Mouse (Mus musculus) C2C12 (cell line): ENCODE results near the gene Rexo4.

Source experiments
- CTCF ChIP-seq: IDR thresholded peaks from one replicate; pipeline ENCODE4 v1.5.1; 2011; ENCODE audit not compliant: control insufficient read depth, insufficient read depth, insufficient read length
- FOSL1 ChIP-seq: IDR thresholded peaks from one replicate; pipeline ENCODE4 v1.8.0; 2011; ENCODE audit warnings: mild to moderate bottlenecking, low read length; ENCODE audit not compliant: poor library complexity, insufficient read depth, severe bottlenecking
- MAX ChIP-seq: IDR thresholded peaks from one replicate; pipeline ENCODE4 v1.6.1; 2011; ENCODE audit warnings: mild to moderate bottlenecking, control low read depth
- MYOD1 ChIP-seq: IDR thresholded peaks from one replicate; pipeline ENCODE4 v1.6.1; 2011; ENCODE audit warnings: low read depth; ENCODE audit not compliant: control insufficient read depth, insufficient read length
- MYOG ChIP-seq: IDR thresholded peaks from one replicate; pipeline ENCODE4 v1.6.1; 2011; ENCODE audit not compliant: control insufficient read depth, insufficient read length; ENCODE audit errors: extremely low read depth
- USF1 ChIP-seq: IDR thresholded peaks from one replicate; pipeline ENCODE4 v1.6.1; 2011; ENCODE audit warnings: low read depth, mild to moderate bottlenecking, control low read depth, moderate library complexity

- TF ChIP-seq CTCF, result no peak
- TF ChIP-seq FOSL1, result no peak
- no peak for TF ChIP-seq USF1
- TF ChIP-seq MYOD1, result no peak
- TF ChIP-seq MYOG, result no peak
- TF ChIP-seq MAX, result no peak
Measured at GRCm38 (mm10) chr2:26908710-26909386, 55.3 kb downstream of the Rexo4 start.
